Mouse (Mus musculus) forebrain, embryonic 11.5 days (tissue): ENCODE measurements around the gene Ascl5. TPM values are rescaled to one million over a fixed set of nuclear protein-coding genes. Genes with fewer than 3 reads are reported as not detected.

ENCODE experiments used
- ATAC-seq: fragments of 200-750 bp; cut with Nextera tagmentation; replicated peaks from 2 replicates; pipeline ENCODE4 v1.8.0; 2017; ENCODE audit warnings: moderate TSS enrichment; ENCODE audit not compliant: low FRiP score
- DNase-seq: peaks from one replicate; pipeline ENCODE4 v3.0.0-alpha.2; 2017; ENCODE audit warnings: low spot score
- H3K27ac ChIP-seq: fragments of 300-500 bp; sonication (generic); 2 replicates; pipeline ENCODE4 v1.5.1; 2014; ENCODE audit warnings: low read depth, low read length
- H3K27me3 ChIP-seq: fragments of 300-500 bp; sonication (generic); 2 replicates; pipeline ENCODE4 v1.6.1; 2014; ENCODE audit warnings: mild to moderate bottlenecking, low read length, mixed read lengths; ENCODE audit not compliant: control insufficient read depth, insufficient read depth
- H3K36me3 ChIP-seq: fragments of 300-500 bp; sonication (generic); 2 replicates; pipeline ENCODE4 v1.6.1; 2014; ENCODE audit warnings: mild to moderate bottlenecking, low read length, moderate library complexity, mixed read lengths; ENCODE audit not compliant: control insufficient read depth, insufficient read depth
- H3K4me1 ChIP-seq: fragments of 300-500 bp; sonication (generic); replicated peaks from 2 replicates; pipeline ENCODE4 v1.6.1; 2014; ENCODE audit warnings: low read length, mixed read lengths; ENCODE audit not compliant: control insufficient read depth, insufficient read depth
- H3K4me2 ChIP-seq: fragments of 300-500 bp; sonication (generic); 2 replicates; pipeline ENCODE4 v1.6.1; 2014; ENCODE audit warnings: low read depth, mild to moderate bottlenecking, low read length, moderate library complexity, mixed read lengths; ENCODE audit not compliant: severe bottlenecking
- H3K4me3 ChIP-seq: fragments of 300-500 bp; sonication (generic); 2 replicates; pipeline ENCODE4 v1.5.1; 2014; ENCODE audit warnings: low read depth, low read length
- H3K9ac ChIP-seq: fragments of 300-500 bp; sonication (generic); 2 replicates; pipeline ENCODE4 v1.6.1; 2014; ENCODE audit warnings: low read length
- H3K9me3 ChIP-seq: fragments of 300-500 bp; sonication (generic); 2 replicates; pipeline ENCODE4 v1.6.1; 2016; ENCODE audit warnings: low read length, mixed read lengths; ENCODE audit not compliant: control insufficient read depth
- WGBS: fragments of 180-500 bp; shearing (Covaris S2); extraction: QIAGEN DNeasy Blood & Tissue Kit; methylation state at CpG from one replicate; pipeline ENCODE4 v1.1.7; 2014; 5-methylcytosine and 5-hydroxymethylcytosine counted together
- polyA plus RNA-seq: library from polyadenylated mRNA; unstranded; fragments of >200 nt; fragmentation: Nextera tagmentation; extraction: Ambion mirVana; gene quantifications from 2 replicates; pipeline ENCODE4 v1.2.1, GENCODE M21; 2014

Ascl5 gene
- polyA plus RNA-seq, 1 experiment from 2014 or later: not detected

- no peaks in the 10 kb centered on the region; the same call in 1 of the 2 replicates for H3K4me1 ChIP-seq
- no peaks in the 10 kb centered on the region for H3K9me3 ChIP-seq
- H3K4me3 ChIP-seq: no peak overlapping the region
- H3K27ac ChIP-seq: no peak overlapping the region
- ATAC-seq (no peak), DNase-seq (no peak)
- H3K36me3 ChIP-seq: no peaks in the 10 kb centered on the region
- H3K9ac ChIP-seq: no peak overlapping the region
- no peaks in the 10 kb centered on the region; the same call in 1 of the 2 replicates for H3K27me3 ChIP-seq
- no peak overlapping the region for H3K4me2 ChIP-seq
- 13% methylated on average over 11 of the region's 11 CpGs for WGBS
Measured at GRCm38 (mm10) chr1:136040452-136040851, 10.2 kb upstream of the Ascl5 start.

- WGBS: 28% methylated on average over 4 of the region's 4 CpGs
Measured at GRCm38 (mm10) chr1:136040874-136041273, 9.7 kb upstream of the Ascl5 start.

GRCm38 (mm10) chr1:136045774-136046173 lies 4.8 kb upstream of the Ascl5 start:
- WGBS: 12% methylated on average over 4 of the region's 4 CpGs
- no peak overlapping the region for H3K4me2 ChIP-seq
- DNase-seq (peak; percentile 81), ATAC-seq (no peak)
- no peak overlapping the region for H3K9ac ChIP-seq
- no peak overlapping the region for H3K4me3 ChIP-seq
- H3K27ac ChIP-seq: no peak overlapping the region
- H3K9me3 ChIP-seq: no peaks in the 10 kb centered on the region
- H3K4me1 ChIP-seq: peaks cover 3% of the 10 kb centered on the region; the same call in 1 of the 2 replicates
- no peaks in the 10 kb centered on the region for H3K36me3 ChIP-seq
- peaks cover 14% of the 10 kb centered on the region for H3K27me3 ChIP-seq

More at GRCm38 (mm10) chr1:136040874-136041273, 9.7 kb upstream of the Ascl5 start:
- Histone ChIP-seq H3K27ac (no peak overlapping the region), H3K4me1 (no peaks in the 10 kb centered on the region; the same call in 1 of the 2 replicates), H3K4me3 (no peak overlapping the region), H3K36me3 (no peaks in the 10 kb centered on the region), H3K9me3 (no peaks in the 10 kb centered on the region), H3K4me2 (no peak overlapping the region), H3K27me3 (no peaks in the 10 kb centered on the region; the same call in 1 of the 2 replicates), H3K9ac (no peak overlapping the region)
- DNase-seq: no peak
- ATAC-seq: no peak

GRCm38 (mm10) chr1:136047432-136047831 lies 3.2 kb upstream of the Ascl5 start:
- Histone ChIP-seq H3K4me1 (peaks cover 8% of the 10 kb centered on the region; the same call in 1 of the 2 replicates), H3K27ac (no peak overlapping the region), H3K9ac (no peak overlapping the region), H3K27me3 (peaks cover 22% of the 10 kb centered on the region), H3K4me3 (no peak overlapping the region), H3K4me2 (no peak overlapping the region), H3K36me3 (no peaks in the 10 kb centered on the region), H3K9me3 (no peaks in the 10 kb centered on the region)
- DNase-seq (no peak), ATAC-seq (no peak)
- WGBS: 10% methylated on average over 2 of the region's 2 CpGs

- peaks cover 23% of the 10 kb centered on the region for H3K27me3 ChIP-seq
- H3K4me2 ChIP-seq: no peak overlapping the region
- H3K36me3 ChIP-seq: no peaks in the 10 kb centered on the region
- DNase-seq (no peak), ATAC-seq (no peak)
- no peak overlapping the region for H3K27ac ChIP-seq
- 73% methylated on average over 9 of the region's 9 CpGs for WGBS
- no peak overlapping the region for H3K4me3 ChIP-seq
- no peaks in the 10 kb centered on the region for H3K9me3 ChIP-seq
- peaks cover 8% of the 10 kb centered on the region; the same call in 1 of the 2 replicates for H3K4me1 ChIP-seq
- H3K9ac ChIP-seq: no peak overlapping the region
Measured at GRCm38 (mm10) chr1:136047894-136048293, 2.7 kb upstream of the Ascl5 start.

- peaks cover 8% of the 10 kb centered on the region; the same call in 1 of the 2 replicates for H3K4me1 ChIP-seq
- no peaks in the 10 kb centered on the region for H3K9me3 ChIP-seq
- WGBS: 1% methylated on average over 36 of the region's 36 CpGs
- ATAC-seq: peak; percentile 17; the same call in 1 of the 2 replicates
- no peaks in the 10 kb centered on the region for H3K36me3 ChIP-seq
- H3K4me2 ChIP-seq: peak overlapping the region; percentile 49
- H3K4me3 ChIP-seq: peak overlapping the region; percentile 31
- no peak overlapping the region for H3K27ac ChIP-seq
- H3K27me3 ChIP-seq: peaks cover 24% of the 10 kb centered on the region
- peak; percentile 71 for DNase-seq
- H3K9ac ChIP-seq: peak overlapping the region; percentile 39
Measured at GRCm38 (mm10) chr1:136051013-136051315, 360 bp downstream of the Ascl5 start.

GRCm38 (mm10) chr1:136051465-136051864 lies 861 bp downstream of the Ascl5 start:
- no peak overlapping the region for H3K27ac ChIP-seq
- H3K9me3 ChIP-seq: no peaks in the 10 kb centered on the region
- WGBS: 0% methylated on average over 6 of the region's 6 CpGs
- peak overlapping the region; percentile 49 for H3K4me2 ChIP-seq
- DNase-seq (peak; percentile 75), ATAC-seq (peak; percentile 66)
- peaks cover 8% of the 10 kb centered on the region; the same call in 1 of the 2 replicates for H3K4me1 ChIP-seq
- H3K36me3 ChIP-seq: no peaks in the 10 kb centered on the region
- H3K4me3 ChIP-seq: peak overlapping the region; percentile 31
- H3K9ac ChIP-seq: peak overlapping the region; percentile 39
- peaks cover 24% of the 10 kb centered on the region for H3K27me3 ChIP-seq

- DNase-seq (no peak), ATAC-seq (no peak)
- WGBS: 30% methylated on average over 11 of the region's 11 CpGs
- Histone ChIP-seq H3K36me3 (no peaks in the 10 kb centered on the region), H3K9ac (0 out of 2 replicates have a peak within 1 kb of the TSS, but pooled peaks have one; percentile 2), H3K9me3 (no peaks in the 10 kb centered on the region), H3K4me2 (no peak within 1 kb of the TSS), H3K4me1 (peaks cover 8% of the 10 kb centered on the region; the same call in 1 of the 2 replicates), H3K27ac (no peak within 1 kb of the TSS), H3K27me3 (peaks cover 24% of the 10 kb centered on the region), H3K4me3 (no peak within 1 kb of the TSS)
Measured at GRCm38 (mm10) chr1:136052547-136052946, 1.9 kb downstream of the Ascl5 start, which contains the start of gene Cacna1s. Gene Cacna1s (plus strand): TSS chr1:136052750.

GRCm38 (mm10) chr1:136055771-136056170 lies 5.2 kb downstream of the Ascl5 start:
- DNase-seq (no peak), ATAC-seq (no peak)
- H3K27ac ChIP-seq: no peak overlapping the region
- no peak overlapping the region for H3K4me3 ChIP-seq
- peaks cover 6% of the 10 kb centered on the region; the same call in 1 of the 2 replicates for H3K4me1 ChIP-seq
- WGBS: 54% methylated on average over 3 of the region's 3 CpGs
- no peak overlapping the region for H3K4me2 ChIP-seq
- no peaks in the 10 kb centered on the region for H3K9me3 ChIP-seq
- H3K9ac ChIP-seq: no peak overlapping the region
- peaks cover 11% of the 10 kb centered on the region for H3K27me3 ChIP-seq
- no peaks in the 10 kb centered on the region for H3K36me3 ChIP-seq
